Comparison of ENCODE assay signal across 26 mouse cellular contexts in the genomic region with DNA sequence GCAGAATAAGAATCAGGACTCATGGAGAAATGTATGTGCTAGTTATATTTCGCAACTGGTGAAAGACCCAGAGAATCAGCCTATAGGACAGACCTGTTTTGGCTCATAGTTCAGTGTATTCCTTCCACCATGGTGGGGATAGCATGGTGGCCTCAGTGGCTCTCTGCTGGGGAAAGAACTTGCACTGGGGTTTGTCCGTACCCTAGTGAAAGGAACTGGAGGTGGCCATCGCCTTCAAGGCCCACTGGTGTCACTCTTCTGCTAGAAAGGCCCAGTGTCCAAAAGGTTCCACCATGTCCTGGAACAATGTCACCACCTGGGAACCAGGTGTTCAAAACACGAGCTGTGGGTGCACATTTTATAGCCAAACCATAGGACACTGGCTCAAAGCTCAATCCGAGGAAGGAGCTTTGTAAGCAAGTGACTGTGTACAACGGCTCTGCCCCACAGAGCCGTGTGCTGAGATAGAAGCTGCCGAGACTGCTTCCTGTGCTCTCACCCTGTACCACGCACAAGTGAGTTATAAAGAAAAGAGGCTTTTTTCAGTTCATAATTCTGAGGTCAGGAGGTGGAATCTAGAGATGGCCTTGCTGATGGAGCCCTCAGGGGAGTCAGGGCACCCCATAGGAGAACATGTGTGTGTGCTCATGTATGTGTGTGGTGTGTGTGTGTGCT. TPM values are rescaled to one million over a fixed set of nuclear protein-coding genes. Genes with fewer than 3 reads are reported as not detected.
DNase-seq lines count a peak whose midpoint lies in the region; ATAC-seq and TF ChIP-seq lines count a peak whose summit lies in the region.
"Had no signal": no experiment of that assay in that cellular context is flagged by ENCODE, and none has a peak within 500 bp of the region (broad histone marks: within the 10 kb centered on the region; RNA-seq: fewer than 3 reads in every experiment).

No protein-coding gene starts in this region.

- intact Hi-C loops in heart, adult 2 months (cut with DNase I) = loop anchor here (2.0 to 5.0 kb wide), 2 partner anchors 17 to 58 kb away; no protein-coding TSS in a partner anchor

- 65% methylated on average over 9 of the region's 9 CpGs for WGBS in heart, adult 2 months

- TF ChIP-seq EP300 in heart, adult 2 months (IDR thresholded peaks at IDR 0.05; ENCODE audit: insufficient read depth, low read depth, low read length) = no peak

- no peak overlapping the region; the same call in 1 of the 2 replicates for H3K9ac ChIP-seq in heart, adult 2 months (ENCODE audit: low read depth, low read length)
- H3K9ac ChIP-seq: heart, embryonic 12.5 days; kidney, embryonic 15.5 days; limb, embryonic 12.5 days; liver, embryonic 12.5 days had no signal

- no peak for TF ChIP-seq POLR2A in heart, adult 2 months (IDR thresholded peaks at IDR 0.05; ENCODE audit: insufficient read depth, low read depth, low read length)
- no peak for TF ChIP-seq POLR2A in embryonic fibroblast, embryonic 13.5 days (IDR thresholded peaks at IDR 0.05; ENCODE audit: low read depth, low read length)

- H3K36me3 ChIP-seq in heart, adult 2 months (ENCODE audit: control insufficient read depth, insufficient read depth, low read length) = no peaks in the 10 kb centered on the region
- H3K36me3 ChIP-seq: heart, embryonic 12.5 days had no signal

- TF ChIP-seq CTCF in heart, adult 2 months (IDR thresholded peaks at IDR 0.05) = no peak
- no peak for TF ChIP-seq CTCF in embryonic fibroblast, embryonic 13.5 days (IDR thresholded peaks at IDR 0.05; ENCODE audit: borderline replicate concordance, insufficient read depth, low read length)

- no peaks in the 10 kb centered on the region for H3K27me3 ChIP-seq in heart, adult 2 months (ENCODE audit: control insufficient read depth, insufficient read depth, low read length)
- H3K27me3 ChIP-seq: heart, embryonic 12.5 days; kidney, embryonic 15.5 days; limb, embryonic 12.5 days had no signal

- H3K4me3 ChIP-seq in heart, adult 2 months = no peak overlapping the region
- H3K4me3 ChIP-seq in embryonic fibroblast, embryonic 13.5 days (ENCODE audit: insufficient read depth, low read length) = no peak overlapping the region
- H3K4me3 ChIP-seq: gastrocnemius, adult 2 months; heart, embryonic 12.5 days; kidney, embryonic 15.5 days; limb, embryonic 12.5 days; liver, embryonic 12.5 days had no signal

- no peak for DNase-seq in heart, adult 2 months
- DNase-seq in heart, adult 18-20 months = no peak
- DNase-seq in thymus, postnatal 14 days = peak; percentile 52
- no peak for DNase-seq in thymus, adult 18-20 months
- DNase-seq in right cerebral cortex, postnatal 10 days (ENCODE audit: low spot score in 2 of 2) = no peak
- DNase-seq: adrenal gland, postnatal 14 days; cerebellum, adult 9-10 months; gastrocnemius, adult 2 months; heart, postnatal 14 days; kidney, adult 11 months; kidney, postnatal 36 days; layer of hippocampus, postnatal 36 days; lung, adult 2 months; lung, postnatal 14 days; midbrain, embryonic 14.5 days; right cerebral cortex, adult 18-20 months had no signal

- H3K27ac ChIP-seq in heart, adult 2 months = peak overlapping the region; percentile 82; the same call in 1 of the 2 replicates
- H3K27ac ChIP-seq in embryonic fibroblast, embryonic 13.5 days (ENCODE audit: insufficient read depth, low read length) = peak overlapping the region; percentile 91
- H3K27ac ChIP-seq: hindbrain, postnatal 0 days; kidney, embryonic 15.5 days; limb, embryonic 12.5 days; liver, embryonic 12.5 days had no signal

- ATAC-seq in monocyte, adult 5-6 weeks (replicated peaks; ENCODE audit: insufficient number of reproducible peaks, low FRiP score, low TSS enrichment, poor library complexity, severe bottlenecking) = no peak
- ATAC-seq: forebrain, embryonic 14.5 days; hindbrain, postnatal 0 days; liver, embryonic 12.5 days had no signal

- H3K4me1 ChIP-seq in heart, adult 2 months (ENCODE audit: control insufficient read depth, insufficient read depth, low read length) = peaks cover 8% of the 10 kb centered on the region
- H3K4me1 ChIP-seq in embryonic fibroblast, embryonic 13.5 days (ENCODE audit: control insufficient read depth, insufficient read depth, low read length) = peaks cover 14% of the 10 kb centered on the region

- no peaks in the 10 kb centered on the region for H3K79me2 ChIP-seq in heart, adult 2 months (replicated peaks; ENCODE audit: control insufficient read depth, insufficient read depth, low read length)

RNA-seq across cellular contexts. Expression of a gene that starts 23.5 kb away (rescaled TPM):
- under 1 TPM; 0.48 to 0.60 TPM for total RNA-seq in heart, adult 2 months (2021)
- polyA plus RNA-seq in heart, adult 2 months (2012; rRNA removed) = 1.8 and 2.3 TPM in 2 replicates
- total RNA-seq in heart, adult 18-20 months (2021) = 1 to 10 TPM in 1 of 2 experiments, under 1 TPM in 1; 0.47 to 2.9 TPM
- polyA plus RNA-seq in embryonic fibroblast, embryonic 13.5 days (2011; ENCODE audit: insufficient read length, low read depth, missing spikeins) = 0.25 TPM in 1 of 2 replicates, not detected in the other
- total RNA-seq in monocyte, adult 5-6 weeks (2017) = 15.2 to 17.8 TPM (median 15.8 TPM) in 3 replicates
- total RNA-seq: gastrocnemius, adult 2 months; MEL had no signal
- polyA plus RNA-seq: neural tube, embryonic 14.5 days had no signal

RNA-seq across cellular contexts. Expression of a gene that starts 27.8 kb away (rescaled TPM):
- 10 to 100 TPM; 13.2 to 20.1 TPM for total RNA-seq in heart, adult 2 months (2021)
- polyA plus RNA-seq in heart, adult 2 months (2012; rRNA removed) = 14.3 and 19.1 TPM in 2 replicates
- 10 to 100 TPM; 17.0 to 23.6 TPM for total RNA-seq in heart, adult 18-20 months (2021)
- 45.7 and 58.6 TPM in 2 replicates for polyA plus RNA-seq in embryonic fibroblast, embryonic 13.5 days (2011; ENCODE audit: insufficient read length, low read depth, missing spikeins)
- 57.3 to 65.3 TPM (median 57.6 TPM) in 3 replicates for total RNA-seq in monocyte, adult 5-6 weeks (2017)
